Mouse (Mus musculus): ENCODE data around the gene Ptpn21.

Gene Ptpn21

GRCm38 (mm10) chr12:98736951-98737800 is at the start of gene Ptpn21:
Gene Ptpn21 (minus strand): TSS chr12:98737405.
- peak; percentile 69 for DNase-seq (ENCODE audit: low spot score)

DNA sequence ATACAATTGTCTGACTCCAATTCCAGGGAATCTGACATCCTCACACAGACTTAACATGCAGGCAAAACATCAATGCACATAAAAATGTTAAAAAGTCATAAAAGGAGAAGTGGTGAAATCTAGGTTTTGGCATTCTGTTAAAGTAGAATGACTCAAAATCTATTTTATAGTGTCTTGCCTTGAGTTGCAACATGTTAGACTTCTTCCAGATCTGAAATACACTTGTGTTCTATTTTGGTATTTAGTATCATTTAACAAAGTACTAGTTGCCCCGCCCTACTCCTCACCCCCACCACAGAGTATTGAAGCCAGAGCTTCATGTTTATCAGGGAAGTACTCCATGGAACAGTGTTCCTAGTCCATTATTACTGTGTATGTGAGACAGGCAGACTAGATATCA is 47.0 kb upstream of the Ptpn21 start:
- no peak for DNase-seq (ENCODE audit: low spot score)

- peak; percentile 56 for DNase-seq (ENCODE audit: low spot score)
Measured at GRCm38 (mm10) chr12:98779148-98779547, 41.9 kb upstream of the Ptpn21 start.

- no peak for DNase-seq (ENCODE audit: low spot score)
Measured at GRCm38 (mm10) chr12:98777509-98777908, 40.3 kb upstream of the Ptpn21 start.

- DNase-seq (ENCODE audit: low spot score): no peak
Measured at GRCm38 (mm10) chr12:98766241-98766640, 29.0 kb upstream of the Ptpn21 start.

DNA sequence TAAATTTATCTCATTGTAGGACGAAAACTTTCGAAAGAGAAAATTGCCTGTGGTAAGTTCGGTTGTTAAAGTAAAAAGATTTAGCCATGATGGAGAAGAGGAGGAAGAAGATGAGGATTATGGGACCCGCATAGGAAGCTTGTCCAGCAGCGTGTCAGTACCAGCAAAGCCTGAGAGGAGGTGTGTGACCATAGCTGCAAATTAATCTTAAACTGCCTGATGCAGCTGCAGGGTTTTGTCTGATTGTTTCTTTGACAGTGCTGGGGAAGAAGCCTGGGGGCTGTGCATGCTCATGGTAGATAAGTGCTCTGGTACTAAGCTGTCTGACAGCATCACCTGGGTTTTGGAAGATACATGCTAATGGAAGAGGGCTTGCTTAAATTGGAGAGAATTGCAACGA is 22.5 kb upstream of the Ptpn21 start:
- DNase-seq (ENCODE audit: low spot score): no peak

DNA sequence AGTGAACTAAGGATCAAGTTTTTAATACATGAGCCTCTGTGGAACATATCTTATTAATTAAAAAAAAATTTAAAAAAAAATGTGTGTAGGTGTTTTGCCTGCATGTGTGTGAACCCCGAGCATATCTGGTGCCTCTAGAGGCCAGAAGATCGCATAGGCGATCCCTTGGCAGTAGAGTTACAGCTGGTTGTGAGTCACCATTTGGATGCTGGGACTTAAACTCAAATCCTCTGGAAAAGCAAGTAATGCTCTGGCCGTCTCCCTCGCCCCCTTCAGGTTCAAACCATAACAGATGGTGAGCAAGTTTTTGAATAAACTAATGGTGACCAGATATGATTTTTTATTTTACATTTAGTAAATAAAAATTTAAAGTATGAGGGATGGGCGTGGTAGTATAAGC is 20.4 kb upstream of the Ptpn21 start:
- DNase-seq (ENCODE audit: low spot score): no peak

GRCm38 (mm10) chr12:98747380-98747753 is 10.2 kb upstream of the Ptpn21 start:
- DNase-seq (ENCODE audit: low spot score): peak; percentile 39

GRCm38 (mm10) chr12:98746746-98747379 is 9.7 kb upstream of the Ptpn21 start, which contains the start of gene Zc3h14:
Gene Zc3h14 (plus strand): TSS chr12:98746964.
- DNase-seq (ENCODE audit: low spot score): peak; percentile 94

DNA sequence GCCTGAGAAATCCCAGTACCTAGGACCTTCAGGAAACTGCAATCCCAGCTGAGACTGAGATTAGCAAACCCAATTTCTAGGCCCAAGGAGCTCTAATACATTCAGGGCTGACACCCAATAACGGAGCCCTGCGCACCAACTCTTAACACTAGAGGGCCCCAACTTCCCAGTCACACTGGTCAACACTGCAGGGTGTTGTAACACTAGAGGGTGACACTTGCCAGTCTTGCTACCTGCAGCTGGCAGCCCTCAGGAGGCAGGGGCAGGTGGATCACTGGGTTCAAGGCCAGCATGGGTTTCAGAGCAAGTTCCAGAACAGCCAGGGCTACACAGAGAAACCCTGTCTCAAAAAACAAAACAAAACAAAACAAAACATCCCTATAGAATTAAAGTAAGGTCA is 8.9 kb upstream of the Ptpn21 start:
- peak; percentile 66 for DNase-seq (ENCODE audit: low spot score)

GRCm38 (mm10) chr12:98745626-98746025 is 8.4 kb upstream of the Ptpn21 start:
- peak; percentile 59 for DNase-seq (ENCODE audit: low spot score)

DNA sequence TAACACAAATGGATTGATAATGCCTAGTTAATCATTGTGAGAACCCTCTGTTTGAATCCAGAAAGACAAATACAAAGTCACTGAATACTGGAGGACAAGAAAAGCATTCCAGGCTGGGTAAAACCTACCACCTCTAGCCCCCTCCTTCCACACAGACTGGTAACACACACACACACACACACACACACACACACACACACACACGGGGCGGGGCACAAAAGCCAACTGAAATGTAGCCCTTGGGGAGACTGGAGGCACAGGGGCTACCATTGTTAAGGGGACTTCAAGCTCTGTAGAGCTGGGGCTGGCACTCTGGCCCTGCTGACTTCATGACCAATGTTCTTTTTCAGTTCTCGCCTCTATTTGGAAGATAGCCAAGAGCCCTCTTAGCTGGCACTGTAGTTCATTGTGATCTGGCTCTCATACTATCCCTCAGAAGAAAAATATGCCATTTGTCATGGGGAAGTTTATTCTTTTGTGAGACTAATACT is 3.9 kb upstream of the Ptpn21 start:
- DNase-seq (ENCODE audit: low spot score): no peak

- DNase-seq (ENCODE audit: low spot score): peak; percentile 61
Measured at GRCm38 (mm10) chr12:98737801-98738350, 671 bp upstream of the Ptpn21 start.

DNA sequence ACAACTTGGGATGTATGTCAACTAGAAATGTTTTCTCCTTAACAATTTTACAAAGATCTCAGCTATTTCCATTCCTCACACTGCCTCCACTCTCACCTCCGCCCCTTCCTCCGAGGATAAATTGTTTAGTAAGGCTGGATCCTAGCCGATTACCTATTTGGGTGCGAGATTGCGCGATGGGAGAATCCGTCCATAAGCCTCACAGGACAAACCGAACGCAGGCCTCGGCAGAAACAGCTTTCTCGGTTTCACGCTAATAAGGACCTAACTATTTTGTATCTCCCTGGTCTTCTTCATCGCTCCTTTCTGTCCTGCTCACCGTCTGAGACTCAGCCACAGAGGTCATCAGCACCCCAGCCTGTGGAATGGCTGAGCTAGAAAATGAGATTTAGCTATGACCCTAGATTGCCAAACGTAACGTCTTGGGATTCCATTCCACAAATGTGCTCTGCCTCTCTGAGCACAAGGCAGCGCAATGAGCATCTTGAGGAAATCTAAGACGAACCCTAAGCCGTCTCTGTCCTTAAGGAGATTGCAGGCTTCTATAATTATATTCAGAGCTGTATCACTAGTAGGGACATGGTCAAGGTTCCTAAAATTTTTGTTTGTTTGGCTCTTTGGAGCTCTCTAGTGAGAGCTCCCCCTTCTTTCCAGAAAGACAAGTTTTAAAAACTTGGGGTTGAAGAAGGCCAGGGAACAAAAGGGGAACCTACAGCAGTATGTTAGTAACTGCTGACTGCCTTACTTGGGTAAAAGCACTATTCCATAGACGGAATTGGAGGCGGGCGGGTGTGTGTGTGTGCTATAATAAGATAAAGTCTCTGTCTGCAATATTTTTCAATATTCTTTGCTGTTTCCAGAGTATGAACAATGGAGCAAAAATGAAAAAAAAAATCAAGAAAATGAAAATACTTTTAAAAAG is 2.1 kb downstream of the Ptpn21 start:
- peak; percentile 36 for DNase-seq (ENCODE audit: low spot score)

DNA sequence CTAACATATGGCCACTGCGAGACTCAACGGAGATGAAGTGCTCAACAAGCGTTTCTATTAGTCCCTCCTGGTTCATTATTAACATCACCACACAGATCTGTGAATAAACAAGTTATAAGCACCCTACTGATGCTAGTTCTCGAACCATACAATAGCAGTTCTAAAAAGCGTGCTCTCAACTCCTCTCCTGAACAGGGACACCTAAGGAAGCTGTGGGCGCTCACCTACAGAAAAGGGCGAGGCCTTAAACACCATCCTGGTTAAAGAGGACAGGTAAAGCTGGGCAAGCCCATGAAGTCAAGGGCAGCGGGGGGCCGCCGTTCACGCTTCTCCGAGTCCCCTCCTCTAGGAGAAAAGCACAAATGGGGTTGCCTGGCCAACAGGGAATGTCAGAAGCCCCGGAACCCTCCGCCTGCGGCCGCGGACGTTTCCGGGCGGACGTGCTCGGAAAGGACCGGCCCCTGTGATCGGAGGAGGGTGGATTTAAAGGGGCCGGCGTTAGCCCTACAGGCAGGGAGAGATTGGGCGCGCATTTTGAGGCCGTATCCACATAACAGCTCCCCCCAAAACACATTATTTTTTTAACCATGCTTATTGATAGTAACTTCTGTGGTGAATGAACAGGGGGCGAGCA is 2.8 kb downstream of the Ptpn21 start:
- DNase-seq (ENCODE audit: low spot score): peak; percentile 90

DNA sequence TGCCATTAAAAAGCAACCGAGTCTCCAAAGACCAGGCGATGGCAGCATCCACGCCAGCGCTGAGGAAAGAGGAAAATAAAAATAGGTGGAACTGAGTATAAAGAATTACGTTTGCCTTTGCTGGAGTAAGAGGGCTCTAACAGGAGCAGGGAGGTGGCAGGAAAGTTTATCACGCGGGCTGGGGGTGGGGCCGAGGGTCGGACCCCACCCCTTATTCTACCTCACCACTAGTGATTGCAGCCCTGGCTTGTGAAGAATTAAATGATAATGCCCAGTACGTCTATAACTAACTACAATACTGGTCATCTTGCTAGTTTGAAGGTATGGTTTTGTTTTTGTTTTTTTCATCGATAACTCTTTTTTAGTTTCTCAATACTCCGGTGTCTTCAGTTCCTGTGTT is 3.4 kb downstream of the Ptpn21 start:
- DNase-seq (ENCODE audit: low spot score): no peak

- no peak for DNase-seq (ENCODE audit: low spot score)
Measured at GRCm38 (mm10) chr12:98733165-98733564, 4.0 kb downstream of the Ptpn21 start.

DNA sequence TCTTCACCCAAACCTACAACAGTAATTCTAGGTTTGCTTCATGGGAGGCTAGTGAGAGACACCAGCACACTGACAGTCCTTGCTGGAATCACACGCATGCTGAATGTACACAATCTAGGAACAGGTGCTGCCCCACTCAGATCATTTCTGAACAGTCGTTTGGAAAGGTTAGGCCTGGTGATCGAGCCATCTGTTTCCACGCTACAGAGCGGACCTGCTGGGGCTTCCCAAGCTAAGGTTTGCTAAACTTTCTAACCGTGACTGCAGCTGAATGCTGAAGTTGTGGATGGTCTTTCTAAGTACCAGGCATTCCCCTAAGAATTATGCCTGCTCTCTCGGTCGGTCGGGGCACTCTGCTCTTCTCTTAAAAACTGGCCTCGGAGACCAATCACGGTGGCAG is 6.5 kb downstream of the Ptpn21 start:
- no peak for DNase-seq (ENCODE audit: low spot score)

- DNase-seq (ENCODE audit: low spot score): no peak
Measured at GRCm38 (mm10) chr12:98727186-98727585, 10.0 kb downstream of the Ptpn21 start.

- no peak for DNase-seq (ENCODE audit: low spot score)
Measured at GRCm38 (mm10) chr12:98726078-98726477, 11.1 kb downstream of the Ptpn21 start.

DNA sequence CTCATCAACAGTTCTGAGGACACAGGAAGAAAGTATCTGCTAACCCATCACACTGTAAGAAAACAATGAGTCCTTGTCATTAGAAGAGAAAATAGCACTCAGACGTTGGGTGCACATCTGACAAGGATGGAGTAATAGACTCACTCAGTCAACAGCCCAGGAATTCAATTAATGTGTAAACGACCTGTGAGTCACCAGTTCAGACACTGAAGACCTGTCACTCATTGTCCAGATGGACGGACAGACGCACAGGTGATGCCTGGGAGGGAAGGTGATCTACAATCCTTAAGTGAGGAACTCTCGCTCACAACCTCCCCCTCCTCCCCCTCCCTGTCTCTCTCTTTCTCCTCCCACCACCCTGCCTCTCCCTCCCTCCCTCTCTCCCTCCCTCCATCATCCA is 12.2 kb downstream of the Ptpn21 start:
- DNase-seq (ENCODE audit: low spot score): no peak

Data from retina, embryonic 14.5 days (tissue).